Mouse (Mus musculus) liver, postnatal 0 days (tissue): ENCODE results near the gene Kras.

Experiments used
- CTCF ChIP-seq: sonication (generic); IDR thresholded peaks from 2 replicates; pipeline ENCODE4 v1.5.1; 2016; ENCODE audit warnings: antibody characterized with exemption, low read depth
- EP300 ChIP-seq: IDR thresholded peaks from 2 replicates; pipeline ENCODE4 v1.6.1; 2016; ENCODE audit warnings: antibody characterized with exemption, low read depth, mild to moderate bottlenecking

DNA sequence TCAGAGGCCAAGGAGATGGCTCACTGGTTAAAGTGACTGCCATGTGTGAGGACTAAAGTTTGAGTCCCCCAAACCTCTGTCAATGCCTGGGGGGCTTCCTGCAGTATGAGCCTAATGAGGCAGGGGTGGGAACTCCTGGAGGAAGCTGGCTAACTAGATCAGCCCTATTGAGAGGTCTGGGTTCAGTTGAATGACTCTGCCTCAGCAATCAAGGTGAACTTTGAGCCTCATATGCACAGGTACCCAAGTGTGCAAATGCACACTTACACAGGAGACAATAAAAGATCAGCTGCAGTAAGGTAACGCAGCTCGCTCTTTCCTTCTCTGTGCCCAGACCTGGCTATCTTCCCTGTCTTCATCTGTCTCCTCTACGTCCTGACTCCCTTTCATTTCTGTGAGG lies 57.0 kb downstream of the Kras start:
- TF ChIP-seq CTCF (no peak), EP300 (no peak)
